Mouse (Mus musculus): ENCODE measurements around the gene Spata45. TPM values are rescaled to one million over a fixed set of nuclear protein-coding genes. Genes with fewer than 3 reads are reported as not detected.
A peak's percentile ranks its signal among the peaks of the same experiment; 100 is the strongest.

The Spata45 gene
- polyA plus RNA-seq, 1 experiment from 2014 or later, result not detected

DNA sequence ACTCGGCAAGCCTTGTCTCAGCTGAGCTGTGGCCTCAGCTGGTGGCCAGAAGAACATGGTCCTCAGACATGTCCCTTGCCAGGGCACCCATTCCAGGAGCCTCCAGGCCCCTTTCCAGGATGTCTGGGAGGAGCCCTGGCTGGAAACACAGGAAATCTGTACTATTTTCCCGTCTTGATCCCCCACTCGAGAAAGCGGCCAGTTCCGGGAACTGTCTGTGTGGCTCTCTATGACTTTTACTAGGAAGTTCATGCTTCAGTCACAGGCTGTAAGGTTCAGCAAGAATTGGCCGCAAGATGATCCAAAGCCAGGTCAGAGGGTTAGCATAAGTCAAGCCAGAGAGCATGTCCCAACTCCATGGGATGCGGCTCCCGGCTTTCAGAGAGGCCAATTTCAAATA is 55.6 kb downstream of the Spata45 start:
- Histone ChIP-seq H3K9me3 (no peaks in the 10 kb centered on the region), H3K27ac (replicated peaks) (0 out of 2 replicates have a peak overlapping the region, but pooled peaks have one; percentile 15), H3K4me1 (peaks cover 16% of the 10 kb centered on the region), H3K27me3 (replicated peaks; ENCODE audit: low read depth, poor library complexity, severe bottlenecking) (peaks cover 16% of the 10 kb centered on the region), H3K36me3 (replicated peaks) (no peaks in the 10 kb centered on the region), H3K4me3 (no peak overlapping the region)
- no peak for DNase-seq (ENCODE audit: low spot score)
- 83% methylated on average over 8 of the region's 8 CpGs for WGBS

Other genes with a start within 250 kb of the Spata45 start
- 14.6 and 16.9 TPM in 2 replicates for gene Rps6kc1, start 124.9 kb upstream of the Spata45 start, polyA plus RNA-seq (2016; fragmentation: Nextera tagmentation; extraction: Ambion mirVana)
- gene Angel2, start 111.5 kb upstream of the Spata45 start, polyA plus RNA-seq (2016; fragmentation: Nextera tagmentation; extraction: Ambion mirVana), result 50.4 and 55.3 TPM in 2 replicates
- 52.7 and 56.7 TPM in 2 replicates for gene Vash2, start 57.3 kb upstream of the Spata45 start, polyA plus RNA-seq (2016; fragmentation: Nextera tagmentation; extraction: Ambion mirVana)
- gene Flvcr1, start 10.5 kb upstream of the Spata45 start, polyA plus RNA-seq (2016; fragmentation: Nextera tagmentation; extraction: Ambion mirVana), result 6.9 and 7.4 TPM in 2 replicates
- gene Tatdn3, start 26.3 kb downstream of the Spata45 start, polyA plus RNA-seq (2016; fragmentation: Nextera tagmentation; extraction: Ambion mirVana), result 10.3 and 12.4 TPM in 2 replicates
- 35.4 and 38.6 TPM in 2 replicates for gene Nsl1, start 26.4 kb downstream of the Spata45 start, polyA plus RNA-seq (2016; fragmentation: Nextera tagmentation; extraction: Ambion mirVana)
- gene Batf3, start 61.2 kb downstream of the Spata45 start, polyA plus RNA-seq (2016; fragmentation: Nextera tagmentation; extraction: Ambion mirVana), result 7.1 and 9.8 TPM in 2 replicates
- not detected in 2 replicates for gene Fam71a, start 128.2 kb downstream of the Spata45 start, polyA plus RNA-seq (2016; fragmentation: Nextera tagmentation; extraction: Ambion mirVana)
- gene Atf3, start 181.4 kb downstream of the Spata45 start, polyA plus RNA-seq (2016; fragmentation: Nextera tagmentation; extraction: Ambion mirVana), result 1.5 and 2.1 TPM in 2 replicates